Mouse (Mus musculus): ENCODE results near the gene Hebp1. TPM values are rescaled to one million over a fixed set of nuclear protein-coding genes. Genes with fewer than 3 reads are reported as not detected.

Gene Hebp1
- polyA plus RNA-seq, 1 experiment from 2014 or later: 59.1 TPM

GRCm38 (mm10) chr6:135153719-135154118 is 44.1 kb downstream of the Hebp1 start:
- Histone ChIP-seq H3K4me1 (replicated peaks; ENCODE audit: control insufficient read depth, insufficient read depth, low read length) (peaks cover 10% of the 10 kb centered on the region), H3K27me3 (replicated peaks; ENCODE audit: control insufficient read depth, insufficient read depth, low read length) (no peaks in the 10 kb centered on the region), H3K9me3 (ENCODE audit: control insufficient read depth, low read length) (no peaks in the 10 kb centered on the region), H3K27ac (ENCODE audit: low read depth, low read length) (no peak overlapping the region), H3K4me2 (no peak overlapping the region), H3K9ac (ENCODE audit: low read depth, low read length) (no peak overlapping the region), H3K4me3 (ENCODE audit: low read depth, low read length) (no peak overlapping the region), H3K36me3 (ENCODE audit: control insufficient read depth, insufficient read depth, low read length) (peaks cover 21% of the 10 kb centered on the region; the same call in 1 of the 2 replicates)
- ATAC-seq (replicated peaks; ENCODE audit: low FRiP score) (no peak), DNase-seq (ENCODE audit: low spot score) (no peak)
- 78% methylated on average over 5 of the region's 5 CpGs for WGBS

GRCm38 (mm10) chr6:135150311-135150710 is 47.5 kb downstream of the Hebp1 start:
- Histone ChIP-seq H3K27me3 (replicated peaks; ENCODE audit: control insufficient read depth, insufficient read depth, low read length) (no peaks in the 10 kb centered on the region), H3K9me3 (ENCODE audit: control insufficient read depth, low read length) (no peaks in the 10 kb centered on the region), H3K36me3 (ENCODE audit: control insufficient read depth, insufficient read depth, low read length) (peaks cover 23% of the 10 kb centered on the region; the same call in 1 of the 2 replicates), H3K9ac (ENCODE audit: low read depth, low read length) (no peak overlapping the region), H3K27ac (ENCODE audit: low read depth, low read length) (no peak overlapping the region), H3K4me2 (no peak overlapping the region), H3K4me1 (replicated peaks; ENCODE audit: control insufficient read depth, insufficient read depth, low read length) (no peaks in the 10 kb centered on the region), H3K4me3 (ENCODE audit: low read depth, low read length) (no peak overlapping the region)
- ATAC-seq (replicated peaks; ENCODE audit: low FRiP score): peak; percentile 33
- no peak for DNase-seq (ENCODE audit: low spot score)
- 28% methylated on average over 5 of the region's 5 CpGs for WGBS

GRCm38 (mm10) chr6:135149722-135150121 is 48.1 kb downstream of the Hebp1 start:
- 83% methylated on average over 4 of the region's 4 CpGs for WGBS

GRCm38 (mm10) chr6:135149175-135149574 is 48.6 kb downstream of the Hebp1 start:
- Histone ChIP-seq H3K4me3 (ENCODE audit: low read depth, low read length) (no peak overlapping the region), H3K9ac (ENCODE audit: low read depth, low read length) (no peak overlapping the region), H3K4me2 (no peak overlapping the region), H3K4me1 (replicated peaks; ENCODE audit: control insufficient read depth, insufficient read depth, low read length) (no peaks in the 10 kb centered on the region), H3K27me3 (replicated peaks; ENCODE audit: control insufficient read depth, insufficient read depth, low read length) (no peaks in the 10 kb centered on the region), H3K9me3 (ENCODE audit: control insufficient read depth, low read length) (no peaks in the 10 kb centered on the region), H3K27ac (ENCODE audit: low read depth, low read length) (no peak overlapping the region), H3K36me3 (ENCODE audit: control insufficient read depth, insufficient read depth, low read length) (peaks cover 17% of the 10 kb centered on the region; the same call in 1 of the 2 replicates)
- ATAC-seq (replicated peaks; ENCODE audit: low FRiP score) (0 out of 2 replicates have a peak, but pooled peaks have one; percentile 16), DNase-seq (ENCODE audit: low spot score) (no peak)
- WGBS: 70% methylated on average over 4 of the region's 4 CpGs

More at GRCm38 (mm10) chr6:135149722-135150121, 48.1 kb downstream of the Hebp1 start:
- Histone ChIP-seq H3K36me3 (ENCODE audit: control insufficient read depth, insufficient read depth, low read length) (peaks cover 21% of the 10 kb centered on the region; the same call in 1 of the 2 replicates), H3K9ac (ENCODE audit: low read depth, low read length) (no peak overlapping the region), H3K27me3 (replicated peaks; ENCODE audit: control insufficient read depth, insufficient read depth, low read length) (no peaks in the 10 kb centered on the region), H3K4me2 (no peak overlapping the region), H3K27ac (ENCODE audit: low read depth, low read length) (no peak overlapping the region), H3K4me3 (ENCODE audit: low read depth, low read length) (no peak overlapping the region), H3K4me1 (replicated peaks; ENCODE audit: control insufficient read depth, insufficient read depth, low read length) (no peaks in the 10 kb centered on the region), H3K9me3 (ENCODE audit: control insufficient read depth, low read length) (no peaks in the 10 kb centered on the region)
- ATAC-seq (replicated peaks; ENCODE audit: low FRiP score): 0 out of 2 replicates have a peak, but pooled peaks have one; percentile 26
- no peak for DNase-seq (ENCODE audit: low spot score)

GRCm38 (mm10) chr6:135148506-135148905 is 49.3 kb downstream of the Hebp1 start:
- no peak for ATAC-seq (replicated peaks; ENCODE audit: low FRiP score)
- Histone ChIP-seq H3K4me3 (ENCODE audit: low read depth, low read length) (no peak overlapping the region), H3K4me1 (replicated peaks; ENCODE audit: control insufficient read depth, insufficient read depth, low read length) (no peaks in the 10 kb centered on the region), H3K36me3 (ENCODE audit: control insufficient read depth, insufficient read depth, low read length) (peaks cover 13% of the 10 kb centered on the region; the same call in 1 of the 2 replicates), H3K4me2 (no peak overlapping the region), H3K27ac (ENCODE audit: low read depth, low read length) (no peak overlapping the region), H3K9ac (ENCODE audit: low read depth, low read length) (no peak overlapping the region), H3K27me3 (replicated peaks; ENCODE audit: control insufficient read depth, insufficient read depth, low read length) (no peaks in the 10 kb centered on the region), H3K9me3 (ENCODE audit: control insufficient read depth, low read length) (no peaks in the 10 kb centered on the region)
- 35% methylated on average over 1 of the region's 1 CpGs for WGBS
- DNase-seq (ENCODE audit: low spot score): no peak

GRCm38 (mm10) chr6:135145976-135146375 is 51.8 kb downstream of the Hebp1 start:
- no peak overlapping the region for H3K9ac ChIP-seq (ENCODE audit: low read depth, low read length)
- H3K4me1 ChIP-seq (replicated peaks; ENCODE audit: control insufficient read depth, insufficient read depth, low read length): 0 out of 2 replicates have a peak, but pooled peaks cover 2% of the 10 kb centered on the region
- ATAC-seq (replicated peaks; ENCODE audit: low FRiP score): no peak
- H3K4me3 ChIP-seq (ENCODE audit: low read depth, low read length): no peak overlapping the region
- no peak overlapping the region for H3K4me2 ChIP-seq
- DNase-seq (ENCODE audit: low spot score): no peak
- no peaks in the 10 kb centered on the region for H3K27me3 ChIP-seq (replicated peaks; ENCODE audit: control insufficient read depth, insufficient read depth, low read length)
- peaks cover 8% of the 10 kb centered on the region; the same call in 1 of the 2 replicates for H3K36me3 ChIP-seq (ENCODE audit: control insufficient read depth, insufficient read depth, low read length)
- H3K27ac ChIP-seq (ENCODE audit: low read depth, low read length): no peak overlapping the region
- 85% methylated on average over 5 of the region's 5 CpGs for WGBS
- H3K9me3 ChIP-seq (ENCODE audit: control insufficient read depth, low read length): no peaks in the 10 kb centered on the region

GRCm38 (mm10) chr6:135144516-135144915 is 53.3 kb downstream of the Hebp1 start:
- H3K36me3 ChIP-seq (ENCODE audit: control insufficient read depth, insufficient read depth, low read length): peaks cover 10% of the 10 kb centered on the region; the same call in 1 of the 2 replicates
- H3K27me3 ChIP-seq (replicated peaks; ENCODE audit: control insufficient read depth, insufficient read depth, low read length): no peaks in the 10 kb centered on the region

GRCm38 (mm10) chr6:135143151-135143550 is 54.7 kb downstream of the Hebp1 start:
- Histone ChIP-seq H3K36me3 (ENCODE audit: control insufficient read depth, insufficient read depth, low read length) (0 out of 2 replicates have a peak, but pooled peaks cover 6% of the 10 kb centered on the region), H3K9me3 (ENCODE audit: control insufficient read depth, low read length) (no peaks in the 10 kb centered on the region), H3K4me3 (ENCODE audit: low read depth, low read length) (no peak overlapping the region), H3K4me1 (replicated peaks; ENCODE audit: control insufficient read depth, insufficient read depth, low read length) (0 out of 2 replicates have a peak, but pooled peaks cover 2% of the 10 kb centered on the region), H3K9ac (ENCODE audit: low read depth, low read length) (no peak overlapping the region), H3K27me3 (replicated peaks; ENCODE audit: control insufficient read depth, insufficient read depth, low read length) (no peaks in the 10 kb centered on the region), H3K27ac (ENCODE audit: low read depth, low read length) (no peak overlapping the region), H3K4me2 (no peak overlapping the region)
- no peak for ATAC-seq (replicated peaks; ENCODE audit: low FRiP score)
- DNase-seq (ENCODE audit: low spot score): no peak
- 91% methylated on average over 5 of the region's 5 CpGs for WGBS

More at GRCm38 (mm10) chr6:135144516-135144915, 53.3 kb downstream of the Hebp1 start:
- no peak for ATAC-seq (replicated peaks; ENCODE audit: low FRiP score)
- Histone ChIP-seq H3K9me3 (ENCODE audit: control insufficient read depth, low read length) (no peaks in the 10 kb centered on the region), H3K27ac (ENCODE audit: low read depth, low read length) (no peak overlapping the region), H3K4me2 (no peak overlapping the region), H3K9ac (ENCODE audit: low read depth, low read length) (no peak overlapping the region), H3K4me3 (ENCODE audit: low read depth, low read length) (no peak overlapping the region), H3K4me1 (replicated peaks; ENCODE audit: control insufficient read depth, insufficient read depth, low read length) (0 out of 2 replicates have a peak, but pooled peaks cover 2% of the 10 kb centered on the region)
- DNase-seq (ENCODE audit: low spot score): no peak
- WGBS: 12% methylated on average over 3 of the region's 3 CpGs

Data from liver, embryonic 11.5 days (tissue).